Mouse (Mus musculus) G1E (cell line): ENCODE results near the gene Pard3. TPM values are rescaled to one million over a fixed set of nuclear protein-coding genes. Genes with fewer than 3 reads are reported as not detected.

Source experiments
- ATAC-seq: 2 replicates; pipeline ENCODE4 v1.8.0; 2016; ENCODE audit warnings: mild to moderate bottlenecking; ENCODE audit not compliant: insufficient number of reproducible peaks, poor library complexity, low FRiP score, severe bottlenecking; ENCODE audit errors: extremely low read depth
- DNase-seq: peaks from one replicate; pipeline ENCODE4 v3.0.0; 2012; ENCODE audit warnings: low spot score
- H3K27me3 ChIP-seq: 2 replicates; pipeline ENCODE4 v1.6.1; 2012; ENCODE audit warnings: mild to moderate bottlenecking, low read length, inconsistent platforms; ENCODE audit not compliant: insufficient read depth
- H3K36me3 ChIP-seq: replicated peaks from 2 replicates; pipeline ENCODE3; 2012; ENCODE audit warnings: mild to moderate bottlenecking, inconsistent platforms
- H3K4me1 ChIP-seq: 2 replicates; pipeline ENCODE4 v1.6.1; 2012; ENCODE audit warnings: low read depth, low read length, inconsistent platforms, mixed read lengths; ENCODE audit not compliant: insufficient read depth
- H3K4me3 ChIP-seq: 2 replicates; pipeline ENCODE4 v1.5.1; 2012; ENCODE audit warnings: low read depth, mild to moderate bottlenecking, inconsistent platforms, low read length, moderate library complexity, mixed read lengths
- H3K9me3 ChIP-seq: replicated peaks from 2 replicates; pipeline ENCODE4 v1.6.1; 2012; ENCODE audit warnings: inconsistent platforms
- CTCF ChIP-seq: IDR thresholded peaks from 2 replicates; pipeline ENCODE4 v1.5.1; 2012; ENCODE audit warnings: low read depth, low read length, inconsistent platforms, mixed read lengths
- GATA1 ChIP-seq: IDR thresholded peaks from 2 replicates; pipeline ENCODE4 v1.6.1; 2012; ENCODE audit warnings: borderline replicate concordance, low read length, inconsistent platforms, mixed read lengths
- GATA2 ChIP-seq: IDR thresholded peaks from 2 replicates; pipeline ENCODE4 v1.6.1; 2012; ENCODE audit warnings: low read depth, low read length, inconsistent platforms, borderline replicate concordance
- POLR2AphosphoS5 ChIP-seq: IDR thresholded peaks from 2 replicates; pipeline ENCODE4 v1.6.1; 2012; ENCODE audit warnings: low read depth, low read length, inconsistent platforms; ENCODE audit not compliant: insufficient replicate concordance
- TAL1 ChIP-seq: conservative IDR thresholded peaks from 2 replicates; pipeline ENCODE4 v1.6.1; 2012; ENCODE audit warnings: low read depth, low read length, inconsistent platforms, mixed read lengths
- polyA plus RNA-seq: library from polyadenylated mRNA; stranded (reverse); fragments of >175 nt; gene quantifications from 2 replicates; pipeline ENCODE4 v1.2.3, GENCODE M21; 2012
- total RNA-seq, 2 experiments: library from RNA; stranded (forward) in 1 of 2; stranded (reverse) in 1 of 2; fragments of 200-1000 nt in 1 of 2; fragments of >200 nt in 1 of 2; fragmentation: Nextera tagmentation in 1 of 2; gene quantifications; 2 replicates each; pipeline ENCODE4 v1.2.3; 2014 to 2017

Gene Pard3
- total and polyA plus RNA-seq, 3 experiments, result 0.55 TPM; not detected in 2

DNA sequence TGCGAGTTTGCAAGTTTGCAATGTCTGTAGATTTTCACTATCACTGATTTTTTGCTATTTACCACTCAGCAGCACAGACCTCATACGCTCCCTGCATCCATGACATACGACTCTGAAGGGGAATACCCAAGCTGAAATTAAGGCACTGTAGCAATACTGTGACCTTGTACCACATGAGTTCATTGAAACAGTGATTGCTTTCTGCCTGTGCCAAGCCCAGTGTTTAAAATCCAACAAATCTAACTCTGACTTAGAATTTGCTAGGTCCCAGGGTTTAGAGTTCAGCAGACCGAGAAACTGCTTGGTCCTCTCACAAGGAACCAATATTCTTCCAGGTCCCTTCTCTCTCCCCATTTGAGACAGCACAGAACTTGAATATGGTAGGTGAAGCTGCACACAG is 26.7 kb downstream of the Pard3 start:
- no peaks in the 10 kb centered on the region for H3K27me3 ChIP-seq
- no peak overlapping the region for H3K4me3 ChIP-seq
- H3K36me3 ChIP-seq, result no peaks in the 10 kb centered on the region
- peaks cover 22% of the 10 kb centered on the region for H3K9me3 ChIP-seq
- ATAC-seq, result no peak
- no peaks in the 10 kb centered on the region for H3K4me1 ChIP-seq
- no peak for DNase-seq
- TF ChIP-seq TAL1 (no peak), GATA1 (no peak), CTCF (no peak), GATA2 (no peak), POLR2AphosphoS5 (no peak)

GRCm38 (mm10) chr8:127091936-127092335 is 28.2 kb downstream of the Pard3 start:
- no peak overlapping the region for H3K4me3 ChIP-seq
- H3K9me3 ChIP-seq, result peaks cover 25% of the 10 kb centered on the region
- ATAC-seq, result no peak
- TF ChIP-seq POLR2AphosphoS5 (no peak), GATA1 (no peak), TAL1 (no peak), GATA2 (no peak), CTCF (no peak)
- H3K27me3 ChIP-seq, result no peaks in the 10 kb centered on the region
- H3K4me1 ChIP-seq, result no peaks in the 10 kb centered on the region
- no peak for DNase-seq
- H3K36me3 ChIP-seq, result no peaks in the 10 kb centered on the region

GRCm38 (mm10) chr8:127092383-127093112 is 28.9 kb downstream of the Pard3 start:
- Histone ChIP-seq H3K27me3 (no peaks in the 10 kb centered on the region), H3K4me3 (no peak overlapping the region), H3K36me3 (no peaks in the 10 kb centered on the region), H3K9me3 (peaks cover 23% of the 10 kb centered on the region), H3K4me1 (no peaks in the 10 kb centered on the region)
- ATAC-seq (no peak), DNase-seq (no peak)
- no peak for TF ChIP-seq CTCF

DNA sequence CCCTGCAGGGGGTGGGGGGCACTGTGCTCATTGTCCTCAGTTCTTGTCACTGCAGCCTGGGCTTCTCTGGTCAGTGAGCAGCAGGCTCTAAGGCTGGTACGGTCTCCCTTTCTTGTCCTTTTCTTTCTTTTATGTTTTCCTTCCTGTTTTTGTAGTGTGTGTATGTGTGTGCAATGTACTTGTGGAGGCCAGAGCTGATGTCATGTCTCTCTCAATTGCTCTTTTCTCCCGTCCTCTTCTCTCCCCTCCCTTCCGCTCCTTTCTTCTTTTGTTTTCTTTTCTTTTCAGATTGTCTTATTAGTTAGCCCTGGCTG is 29.4 kb downstream of the Pard3 start:
- DNase-seq (no peak), ATAC-seq (no peak)
- H3K4me1 ChIP-seq, result no peaks in the 10 kb centered on the region
- H3K27me3 ChIP-seq, result no peaks in the 10 kb centered on the region
- H3K4me3 ChIP-seq, result no peak overlapping the region
- H3K9me3 ChIP-seq, result peaks cover 23% of the 10 kb centered on the region
- TF ChIP-seq GATA1, result no peak
- no peak for TF ChIP-seq GATA2
- TF ChIP-seq CTCF, result no peak
- TF ChIP-seq POLR2AphosphoS5, result no peak
- TF ChIP-seq TAL1, result no peak
- H3K36me3 ChIP-seq, result no peaks in the 10 kb centered on the region

- DNase-seq, result no peak
- H3K9me3 ChIP-seq, result peaks cover 21% of the 10 kb centered on the region
- TF ChIP-seq CTCF, result no peak
- no peak for TF ChIP-seq TAL1
- no peak for TF ChIP-seq POLR2AphosphoS5
- TF ChIP-seq GATA1, result no peak
- no peak for TF ChIP-seq GATA2
- no peak overlapping the region for H3K4me3 ChIP-seq
- ATAC-seq, result no peak
- no peaks in the 10 kb centered on the region for H3K36me3 ChIP-seq
- no peaks in the 10 kb centered on the region for H3K4me1 ChIP-seq
- no peaks in the 10 kb centered on the region for H3K27me3 ChIP-seq
These were observed 32.1 kb downstream of the Pard3 start for GRCm38 (mm10) chr8:127095763-127096162.

- Histone ChIP-seq H3K36me3 (no peaks in the 10 kb centered on the region), H3K4me3 (no peak overlapping the region), H3K9me3 (peaks cover 22% of the 10 kb centered on the region), H3K4me1 (no peaks in the 10 kb centered on the region), H3K27me3 (no peaks in the 10 kb centered on the region)
- no peak for ATAC-seq
- DNase-seq, result no peak
- TF ChIP-seq POLR2AphosphoS5, result no peak
- TF ChIP-seq CTCF, result no peak
- TF ChIP-seq GATA2, result no peak
- no peak for TF ChIP-seq GATA1
- TF ChIP-seq TAL1, result no peak
These were observed 35.9 kb downstream of the Pard3 start for GRCm38 (mm10) chr8:127099439-127100090.

DNA sequence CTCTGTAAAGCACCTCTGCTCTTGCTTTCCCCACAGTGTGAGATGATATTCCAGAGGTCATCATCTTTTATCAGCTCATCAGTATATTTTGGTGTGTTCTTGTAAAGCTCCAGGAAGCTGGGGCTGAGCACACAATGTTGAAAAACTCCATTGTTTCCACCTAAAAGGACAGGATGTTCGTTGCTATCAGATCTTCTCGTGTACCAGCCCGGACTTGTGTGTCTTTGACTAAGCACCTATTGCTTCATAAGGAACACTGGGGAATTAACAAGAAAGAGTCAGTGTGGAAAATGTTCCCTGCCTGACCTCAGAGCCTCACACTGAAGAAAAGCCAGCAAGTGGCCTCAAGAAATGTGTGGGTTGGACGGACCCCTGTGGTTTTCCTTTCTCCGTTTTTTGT is 39.6 kb downstream of the Pard3 start:
- no peak for TF ChIP-seq CTCF
- TF ChIP-seq TAL1, result no peak
- TF ChIP-seq GATA1, result no peak
- no peak for TF ChIP-seq POLR2AphosphoS5
- TF ChIP-seq GATA2, result no peak
- ATAC-seq (no peak), DNase-seq (no peak)
- Histone ChIP-seq H3K4me1 (no peaks in the 10 kb centered on the region), H3K36me3 (no peaks in the 10 kb centered on the region), H3K4me3 (no peak overlapping the region), H3K9me3 (peaks cover 15% of the 10 kb centered on the region), H3K27me3 (no peaks in the 10 kb centered on the region)
